Mouse (Mus musculus) myocyte (in vitro differentiated cells): Measurements from ENCODE around the gene Krtap29-1. TPM values are rescaled to one million over a fixed set of nuclear protein-coding genes. Genes with fewer than 3 reads are reported as not detected.

Source experiments
- H3K27me3 ChIP-seq: one replicate; pipeline ENCODE4 v1.6.1; 2011; ENCODE audit not compliant: control insufficient read depth, insufficient read depth, insufficient read length
- H3K36me3 ChIP-seq: one replicate; pipeline ENCODE4 v1.6.1; 2011; ENCODE audit not compliant: control insufficient read depth, insufficient read depth
- H3K4me2 ChIP-seq: one replicate; pipeline ENCODE4 v1.6.1; 2011; ENCODE audit warnings: low read depth, control low read depth
- H3K4me3 ChIP-seq: one replicate; pipeline ENCODE4 v1.5.1; 2011; ENCODE audit warnings: mild to moderate bottlenecking, control low read depth, moderate library complexity
- H3K79me2 ChIP-seq: one replicate; pipeline ENCODE4 v1.6.1; 2011; ENCODE audit not compliant: control insufficient read depth, insufficient read depth
- H3ac ChIP-seq: one replicate; pipeline ENCODE4 v1.6.1; 2011; ENCODE audit not compliant: control insufficient read depth, insufficient read length
- CEBPB ChIP-seq: IDR thresholded peaks from 2 replicates; pipeline ENCODE4 v1.6.1; 2011; ENCODE audit warnings: mild to moderate bottlenecking, moderate library complexity; ENCODE audit not compliant: poor library complexity, insufficient read depth, severe bottlenecking
- E2F4 ChIP-seq: IDR thresholded peaks from one replicate; pipeline ENCODE4 v1.6.1; 2011; ENCODE audit warnings: mild to moderate bottlenecking, control low read depth, moderate library complexity; ENCODE audit not compliant: insufficient read depth
- MAX ChIP-seq: IDR thresholded peaks from one replicate; pipeline ENCODE4 v1.6.1; 2011; ENCODE audit warnings: low read depth, mild to moderate bottlenecking, control low read depth
- MYOD1 ChIP-seq, 3 experiments: IDR thresholded peaks; one replicate each; pipeline ENCODE4 v1.6.1; 2011; ENCODE audit warnings: control low read depth in 2 of 3, low read depth in 2 of 3, mild to moderate bottlenecking in 2 of 3, moderate library complexity in 1 of 3; ENCODE audit not compliant: insufficient read length in 2 of 3, control insufficient read depth in 1 of 3
- MYOG ChIP-seq, 3 experiments: IDR thresholded peaks; one replicate each; pipeline ENCODE4 v1.6.1; 2011; ENCODE audit warnings: control low read depth in 2 of 3, low read depth in 2 of 3, mild to moderate bottlenecking in 2 of 3; ENCODE audit not compliant: insufficient read length in 2 of 3, control insufficient read depth in 1 of 3, insufficient read depth in 1 of 3
- POLR2A ChIP-seq: IDR thresholded peaks from one replicate; pipeline ENCODE4 v1.6.1; 2011; ENCODE audit warnings: low read depth, mild to moderate bottlenecking, control low read depth, moderate library complexity; ENCODE audit not compliant: insufficient read length
- POLR2AphosphoS2 ChIP-seq: IDR thresholded peaks from one replicate; pipeline ENCODE4 v1.6.1; 2011; ENCODE audit warnings: low read depth, control low read depth; ENCODE audit not compliant: insufficient read length
- REST ChIP-seq: IDR thresholded peaks from one replicate; pipeline ENCODE4 v1.6.1; 2011; ENCODE audit warnings: mild to moderate bottlenecking, control low read depth, moderate library complexity; ENCODE audit not compliant: insufficient read depth, insufficient read length
- SRF ChIP-seq: IDR thresholded peaks from one replicate; pipeline ENCODE4 v1.6.1; 2011; ENCODE audit warnings: low read depth; ENCODE audit not compliant: control insufficient read depth, insufficient read length
- TCF12 ChIP-seq: IDR thresholded peaks from one replicate; pipeline ENCODE4 v1.6.1; 2011; ENCODE audit warnings: mild to moderate bottlenecking, control low read depth; ENCODE audit not compliant: poor library complexity, insufficient read depth, severe bottlenecking
- TCF3 ChIP-seq: IDR thresholded peaks from one replicate; pipeline ENCODE4 v1.6.1; 2011; ENCODE audit warnings: low read depth, control low read depth; ENCODE audit not compliant: insufficient read length
- USF1 ChIP-seq: IDR thresholded peaks from one replicate; pipeline ENCODE4 v1.6.1; 2011; ENCODE audit warnings: low read depth, mild to moderate bottlenecking, control low read depth, moderate library complexity
- polyA plus RNA-seq: library from polyadenylated mRNA; unstranded; fragments of >200 nt; fragmentation: generic; extraction: Trizol; gene quantifications from one replicate; pipeline ENCODE4 v1.2.1, GENCODE M21; 2012; ENCODE audit warnings: missing spikeins

Gene Krtap29-1
- polyA plus RNA-seq, 1 experiment = not detected

DNA sequence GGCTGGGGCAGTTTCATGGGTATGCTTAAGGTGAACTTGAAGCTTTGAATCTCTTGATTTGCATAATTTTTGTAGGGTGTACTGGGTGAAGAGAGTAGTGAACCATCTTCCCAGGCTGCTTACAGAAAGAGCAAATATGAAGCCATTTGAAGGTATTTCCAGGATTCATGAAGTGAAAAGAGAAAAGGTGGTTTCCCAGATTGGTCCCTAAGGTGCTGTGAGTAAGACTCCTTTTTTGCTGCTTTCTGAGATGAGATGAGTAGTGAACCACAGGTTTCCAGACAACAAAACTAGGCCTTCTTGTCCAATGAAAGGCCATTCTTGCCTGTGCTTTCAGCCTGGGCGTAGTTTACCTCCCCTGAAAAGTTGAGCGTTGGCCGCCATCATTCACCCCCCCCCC is 9.7 kb upstream of the Krtap29-1 start:
- no peaks in the 10 kb centered on the region for H3K36me3 ChIP-seq
- H3K27me3 ChIP-seq = peaks cover 16% of the 10 kb centered on the region
- H3K4me3 ChIP-seq = no peak overlapping the region
- no peak overlapping the region for H3K4me2 ChIP-seq
- H3ac ChIP-seq = no peak overlapping the region
- H3K79me2 ChIP-seq = no peaks in the 10 kb centered on the region
- TF ChIP-seq TCF3 (no peak), MAX (no peak), MYOG (IDR thresholded peaks at IDR 0.05; ENCODE audit: control insufficient read depth in 1 of 3, insufficient read depth in 1 of 3, insufficient read length in 2 of 3, low read depth in 2 of 3) (no peak), USF1 (no peak)

DNA sequence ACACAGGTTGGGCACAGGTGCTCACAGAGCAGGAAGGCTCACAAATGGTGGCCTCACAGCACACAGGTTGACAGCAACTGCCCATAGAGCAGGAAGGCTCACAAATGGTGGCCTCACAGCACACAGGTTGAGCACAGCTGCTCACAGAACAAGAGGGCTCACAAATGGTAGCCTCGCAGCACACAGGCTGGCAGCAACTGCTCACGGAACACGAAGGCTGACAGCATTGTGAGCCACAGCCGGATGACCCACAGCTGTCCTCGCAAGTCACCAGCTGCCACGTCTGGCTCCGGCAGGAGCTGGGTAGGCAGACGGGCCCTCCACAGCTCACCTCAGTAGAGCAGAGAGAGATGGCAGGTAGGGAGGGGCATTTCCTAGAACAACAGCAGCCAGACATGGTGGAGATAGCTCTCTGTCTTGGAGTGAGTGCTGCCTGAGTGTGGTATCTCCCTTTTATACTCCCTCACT is 7.4 kb upstream of the Krtap29-1 start, which contains the start of gene Krtap16-1:
TSS of gene Krtap16-1 (minus strand) at position 418 of the 468 bp plus-strand sequence.
- Histone ChIP-seq H3K27me3 (peaks cover 4% of the 10 kb centered on the region), H3ac (no peak within 1 kb of the TSS), H3K4me3 (no peak within 1 kb of the TSS), H3K36me3 (no peaks in the 10 kb centered on the region), H3K79me2 (no peaks in the 10 kb centered on the region), H3K4me2 (peak within 1 kb of the TSS; percentile 32)
- TF ChIP-seq MYOG (IDR thresholded peaks at IDR 0.05; ENCODE audit: control insufficient read depth in 1 of 3, insufficient read depth in 1 of 3, insufficient read length in 2 of 3, low read depth in 2 of 3) (peak in 2 of 3 experiments; percentile 75 to 86), TCF3 (peak; percentile 85), MYOD1 (IDR thresholded peaks at IDR 0.05; ENCODE audit: control insufficient read depth in 1 of 3, insufficient read length in 2 of 3, low read depth in 2 of 3) (peak in 2 of 3 experiments; percentile 83 to 94), MAX (no peak), REST (no peak), TCF12 (no peak), CEBPB (no peak)

DNA sequence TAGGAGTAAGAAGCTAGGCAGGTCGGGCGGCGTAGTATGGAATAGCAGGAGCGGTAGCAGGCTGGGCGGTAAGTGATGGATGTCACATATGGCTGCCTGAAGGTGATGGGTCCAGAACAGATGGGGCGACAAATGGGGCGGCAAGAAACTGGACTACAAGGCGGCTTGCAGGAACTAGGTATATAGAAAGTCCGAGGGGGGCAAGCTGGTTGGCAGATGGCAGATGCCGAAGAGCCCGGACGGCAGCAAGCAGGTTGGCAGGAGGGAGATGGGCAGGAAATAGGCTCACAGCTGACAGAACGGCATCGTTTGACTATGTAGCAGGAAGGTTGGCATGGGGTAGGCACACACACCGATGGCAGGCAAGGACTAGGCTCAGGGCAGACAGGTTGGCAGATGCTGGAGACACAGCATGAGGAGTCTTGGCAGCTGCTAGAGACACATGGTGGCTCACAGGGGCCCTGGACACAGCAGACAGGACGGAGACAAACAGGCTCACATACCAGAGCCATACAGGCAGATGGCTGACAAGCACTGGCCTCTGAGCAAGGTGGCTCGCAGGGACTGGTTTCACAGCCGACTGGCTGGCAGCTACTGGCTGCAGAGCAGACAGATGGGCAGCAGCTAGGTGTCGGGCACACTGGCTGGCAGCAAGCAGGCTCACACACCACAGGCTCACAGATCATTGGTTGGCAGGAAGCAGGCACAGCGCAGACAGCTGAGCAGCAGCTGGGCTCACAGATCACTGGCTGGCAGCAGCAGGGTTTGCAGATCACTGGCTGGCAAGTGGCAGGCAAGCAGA is 6.6 kb upstream of the Krtap29-1 start:
- no peaks in the 10 kb centered on the region for H3K36me3 ChIP-seq
- H3K4me2 ChIP-seq = peak overlapping the region; percentile 32
- H3K27me3 ChIP-seq = peaks cover 11% of the 10 kb centered on the region
- TF ChIP-seq TCF3 (peak; percentile 92), REST (no peak), MYOG (IDR thresholded peaks at IDR 0.05; ENCODE audit: control insufficient read depth in 1 of 3, insufficient read depth in 1 of 3, insufficient read length in 2 of 3, low read depth in 2 of 3) (peak in 2 of 3 experiments; percentile 82 to 97), MYOD1 (IDR thresholded peaks at IDR 0.05; ENCODE audit: control insufficient read depth in 1 of 3, insufficient read length in 2 of 3, low read depth in 2 of 3) (peak in 2 of 3 experiments; percentile 87 to 97)
- no peak overlapping the region for H3ac ChIP-seq
- no peaks in the 10 kb centered on the region for H3K79me2 ChIP-seq
- no peak overlapping the region for H3K4me3 ChIP-seq

DNA sequence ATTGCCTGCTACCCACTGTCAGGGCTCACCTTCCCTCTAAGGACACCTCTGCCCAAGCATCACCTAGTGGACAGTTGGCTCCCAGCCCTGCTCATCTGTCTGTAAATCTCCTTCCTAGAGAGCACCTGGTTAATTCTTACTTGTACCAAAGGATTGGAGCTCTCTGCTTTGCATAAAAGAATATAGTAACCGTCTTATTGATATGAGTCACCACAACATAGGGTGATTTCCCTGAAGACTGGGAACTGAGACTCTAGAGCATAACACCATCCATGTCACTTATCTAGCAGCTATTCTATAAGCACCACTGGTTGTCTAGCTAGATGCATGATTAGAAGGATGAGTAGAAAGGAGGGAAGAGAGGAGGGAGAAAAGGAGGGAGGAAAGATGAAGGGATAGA is 4.6 kb upstream of the Krtap29-1 start:
- Histone ChIP-seq H3K36me3 (no peaks in the 10 kb centered on the region), H3K27me3 (peaks cover 17% of the 10 kb centered on the region), H3K4me3 (no peak overlapping the region), H3K79me2 (no peaks in the 10 kb centered on the region), H3ac (no peak overlapping the region), H3K4me2 (no peak overlapping the region)
- TF ChIP-seq POLR2A (no peak), CEBPB (no peak), MAX (no peak), MYOD1 (IDR thresholded peaks at IDR 0.05; ENCODE audit: control insufficient read depth in 1 of 3, insufficient read length in 2 of 3, low read depth in 2 of 3) (no peak), REST (no peak), USF1 (no peak), TCF12 (no peak), MYOG (IDR thresholded peaks at IDR 0.05; ENCODE audit: control insufficient read depth in 1 of 3, insufficient read depth in 1 of 3, insufficient read length in 2 of 3, low read depth in 2 of 3) (no peak), SRF (no peak), POLR2AphosphoS2 (no peak), E2F4 (no peak)

DNA sequence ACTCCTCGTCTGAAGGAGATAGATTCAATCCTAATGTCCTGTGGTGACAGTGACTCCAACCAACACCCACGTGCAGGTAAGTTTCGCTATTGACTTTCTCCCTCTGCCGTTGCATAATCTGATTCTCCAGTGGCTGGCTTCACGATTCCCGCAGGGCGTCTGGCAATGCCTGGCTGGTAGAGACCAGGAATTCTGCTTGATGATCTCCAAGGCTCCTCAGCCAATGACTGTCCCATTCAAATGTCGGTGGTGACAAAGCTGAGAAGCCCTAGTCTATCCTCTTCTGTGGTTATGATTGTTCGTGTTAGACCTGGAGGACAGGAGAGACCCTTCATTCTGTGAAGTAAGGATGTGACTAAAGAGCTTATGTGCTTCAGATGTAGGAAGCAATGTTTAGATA is 3.9 kb upstream of the Krtap29-1 start:
- no peak overlapping the region for H3K4me3 ChIP-seq
- peaks cover 17% of the 10 kb centered on the region for H3K27me3 ChIP-seq
- no peak overlapping the region for H3ac ChIP-seq
- H3K4me2 ChIP-seq = no peak overlapping the region
- no peak for TF ChIP-seq E2F4
- TF ChIP-seq TCF12 = no peak
- TF ChIP-seq MAX = no peak
- TF ChIP-seq REST = no peak
- TF ChIP-seq MYOD1 (IDR thresholded peaks at IDR 0.05; ENCODE audit: control insufficient read depth in 1 of 3, insufficient read length in 2 of 3, low read depth in 2 of 3) = no peak
- TF ChIP-seq CEBPB = no peak
- TF ChIP-seq MYOG (IDR thresholded peaks at IDR 0.05; ENCODE audit: control insufficient read depth in 1 of 3, insufficient read depth in 1 of 3, insufficient read length in 2 of 3, low read depth in 2 of 3) = no peak
- no peak for TF ChIP-seq SRF
- no peak for TF ChIP-seq USF1
- no peak for TF ChIP-seq POLR2AphosphoS2
- no peak for TF ChIP-seq POLR2A
- TF ChIP-seq TCF3 = no peak
- H3K36me3 ChIP-seq = no peaks in the 10 kb centered on the region
- H3K79me2 ChIP-seq = no peaks in the 10 kb centered on the region
